Mouse (Mus musculus): Measurements from ENCODE around the gene Gns.

Gene Gns

GRCm38 (mm10) chr10:121367271-121367670 lies 2.4 kb downstream of the Gns start:
- DNase-seq, result no peak

- DNase-seq, result no peak
Observed at GRCm38 (mm10) chr10:121367780-121368179, 2.9 kb downstream of the Gns start.

- DNase-seq, result no peak
Observed at GRCm38 (mm10) chr10:121368783-121369465, 4.0 kb downstream of the Gns start.

GRCm38 (mm10) chr10:121370777-121371176 lies 5.9 kb downstream of the Gns start:
- DNase-seq, result no peak

- no peak for DNase-seq
Observed at GRCm38 (mm10) chr10:121374013-121374412, 9.1 kb downstream of the Gns start.

GRCm38 (mm10) chr10:121374693-121375620 lies 10.1 kb downstream of the Gns start:
- no peak for DNase-seq

- no peak for DNase-seq
Observed at GRCm38 (mm10) chr10:121375649-121376493, 11.0 kb downstream of the Gns start.

- DNase-seq, result no peak
Observed at GRCm38 (mm10) chr10:121376530-121377271, 11.8 kb downstream of the Gns start.

GRCm38 (mm10) chr10:121379387-121379786 lies 14.5 kb downstream of the Gns start:
- no peak for DNase-seq

GRCm38 (mm10) chr10:121381280-121381679 lies 16.4 kb downstream of the Gns start:
- DNase-seq, result no peak

- no peak for DNase-seq
Observed at GRCm38 (mm10) chr10:121384710-121385109, 19.8 kb downstream of the Gns start.

GRCm38 (mm10) chr10:121385695-121386094 lies 20.8 kb downstream of the Gns start:
- no peak for DNase-seq

GRCm38 (mm10) chr10:121386347-121386746 lies 21.5 kb downstream of the Gns start:
- DNase-seq, result no peak

- DNase-seq, result no peak
Observed at GRCm38 (mm10) chr10:121390602-121391001, 25.7 kb downstream of the Gns start.

GRCm38 (mm10) chr10:121391901-121392300 lies 27.0 kb downstream of the Gns start:
- DNase-seq, result no peak

- DNase-seq, result no peak
Observed at GRCm38 (mm10) chr10:121394270-121394669, 29.4 kb downstream of the Gns start.

GRCm38 (mm10) chr10:121394789-121395325 lies 30.0 kb downstream of the Gns start:
- no peak for DNase-seq

- DNase-seq, result no peak
Observed at GRCm38 (mm10) chr10:121395542-121396176, 30.8 kb downstream of the Gns start.

GRCm38 (mm10) chr10:121398599-121398998 lies 33.7 kb downstream of the Gns start:
- DNase-seq, result no peak

GRCm38 (mm10) chr10:121401005-121401404 lies 36.1 kb downstream of the Gns start:
- no peak for DNase-seq

GRCm38 (mm10) chr10:121403104-121403503 lies 38.2 kb downstream of the Gns start:
- DNase-seq, result no peak

- DNase-seq, result no peak
Observed at GRCm38 (mm10) chr10:121403946-121404345, 39.1 kb downstream of the Gns start.
